In genomic region chr11:100200104-100200820, GRCm38 (mm10) we compare ENCODE assay signal across 9 mouse cellular contexts. TPM values are rescaled to one million over a fixed set of nuclear protein-coding genes. Genes with fewer than 3 reads are reported as not detected.
DNase-seq lines count a peak whose midpoint lies in the region; ATAC-seq and TF ChIP-seq lines count a peak whose summit lies in the region.
"Had no signal": no experiment of that assay in that cellular context is flagged by ENCODE, and none has a peak within 500 bp of the region (broad histone marks: within the 10 kb centered on the region; RNA-seq: fewer than 3 reads in every experiment).

No protein-coding gene starts in this region.

- no peaks in the 10 kb centered on the region for H3K27me3 ChIP-seq in kidney, embryonic 15.5 days
- H3K27me3 ChIP-seq: midbrain, embryonic 12.5 days had no signal

- no peak overlapping the region for H3K9ac ChIP-seq in kidney, embryonic 15.5 days
- H3K9ac ChIP-seq in ES-E14 (ENCODE audit: insufficient read depth, low read depth, low read length, poor library complexity, severe bottlenecking): no peak overlapping the region
- H3K9ac ChIP-seq: midbrain, embryonic 12.5 days had no signal

- H3K9me3 ChIP-seq in kidney, embryonic 15.5 days (replicated peaks): no peaks in the 10 kb centered on the region
- H3K9me3 ChIP-seq in ES-E14 (ENCODE audit: control insufficient read depth, insufficient read depth, low read depth, low read length): no peaks in the 10 kb centered on the region
- H3K9me3 ChIP-seq: midbrain, embryonic 12.5 days had no signal

- DNase-seq in cerebellum, adult 18-20 months: peak; percentile 15 to 22
- DNase-seq in cerebellum, adult 11 months: no peak
- DNase-seq in kidney, postnatal 10 days: peak; percentile 16
- DNase-seq in ES-E14 (ENCODE audit: low read depth, low spot score) (peak; percentile 80), MN1 (ENCODE audit: low spot score) (no peak)
- peak; percentile 37 to 57 for DNase-seq in frontal cortex, postnatal 36 days (ENCODE audit: low spot score in 2 of 2)
- peak; percentile 20 for DNase-seq in lung, postnatal 36 days

- no peak overlapping the region for H3K4me3 ChIP-seq in kidney, embryonic 15.5 days (replicated peaks)
- H3K4me3 ChIP-seq in ES-E14 (ENCODE audit: insufficient read depth in 1 of 2, low read depth in 1 of 2, low read length in 2 of 2, poor library complexity in 1 of 2, severe bottlenecking in 1 of 2): no peak overlapping the region
- H3K4me3 ChIP-seq: midbrain, embryonic 12.5 days had no signal

- in situ Hi-C loops in ES-E14 (cut with MboI; ENCODE audit: low sequenced_read_pairs in 2 of 2, unreplicated experiment in 2 of 2): loop anchor here in 1 of 2 experiments (10.0 kb wide), 1 partner anchor 95 kb away; no protein-coding TSS in a partner anchor

- no peaks in the 10 kb centered on the region for H3K4me1 ChIP-seq in kidney, embryonic 15.5 days
- peaks cover 5 to 28% of the 10 kb centered on the region in 2 experiments; a peak in 3 of 4 replicates for H3K4me1 ChIP-seq in ES-E14 (ENCODE audit: control insufficient read depth in 2 of 2, insufficient read depth in 2 of 2, low read length in 2 of 2, poor library complexity in 1 of 2)
- H3K4me1 ChIP-seq: midbrain, embryonic 12.5 days had no signal

- ATAC-seq in kidney, embryonic 15.5 days (replicated peaks; ENCODE audit: low FRiP score): no peak

- no peaks in the 10 kb centered on the region for H3K36me3 ChIP-seq in kidney, embryonic 15.5 days
- H3K36me3 ChIP-seq in ES-E14 (ENCODE audit: control insufficient read depth, insufficient read depth, low read length, poor library complexity, severe bottlenecking): no peaks in the 10 kb centered on the region
- H3K36me3 ChIP-seq: midbrain, embryonic 12.5 days had no signal

- 47% methylated on average over 8 of the region's 8 CpGs for WGBS in kidney, embryonic 15.5 days

- no peak overlapping the region for H3K27ac ChIP-seq in kidney, embryonic 15.5 days
- no peak overlapping the region for H3K27ac ChIP-seq in ES-E14 (ENCODE audit: insufficient read depth, low read depth, low read length, poor library complexity, severe bottlenecking)
- H3K27ac ChIP-seq: midbrain, embryonic 12.5 days had no signal

- no peak overlapping the region for H3K4me2 ChIP-seq in kidney, embryonic 15.5 days
- H3K4me2 ChIP-seq: midbrain, embryonic 12.5 days had no signal

TF ChIP-seq in ES-E14, 5 proteins besides CTCF, POLR2A, EP300 and RAD21:
- TF ChIP-seq HCFC1 (IDR thresholded peaks at IDR 0.05; ENCODE audit: borderline replicate concordance, insufficient read depth, low read length): no peak
- peak; percentile 53; the same call in 1 of the 2 replicates for TF ChIP-seq ZC3H11A (IDR thresholded peaks at IDR 0.05; ENCODE audit: borderline replicate concordance, low read depth, low read length)
- TF ChIP-seq ZNF384 (IDR thresholded peaks at IDR 0.05; ENCODE audit: low read depth, low read length): no peak

RNA-seq across cellular contexts. Expression of gene Krt14, which starts 7.1 kb away (rescaled TPM):
- 4.9 and 5.8 TPM in 2 replicates for polyA plus RNA-seq in kidney, embryonic 15.5 days (2015; fragmentation: Nextera tagmentation; extraction: Ambion mirVana)
- total RNA-seq in ES-E14 (2012; rRNA removed): 2.1 and 2.3 TPM in 2 replicates

RNA-seq across cellular contexts. Expression of gene Krt9, which starts 7.2 kb away (rescaled TPM):
- polyA plus RNA-seq in kidney, embryonic 15.5 days (2015; fragmentation: Nextera tagmentation; extraction: Ambion mirVana): not detected in 2 replicates
- 0.09 and 0.11 TPM in 2 replicates for total RNA-seq in ES-E14 (2012; rRNA removed)
- polyA plus RNA-seq: midbrain, embryonic 12.5 days had no signal

RNA-seq across cellular contexts. Expression of gene Krt16, which starts 48.4 kb away (rescaled TPM):
- polyA plus RNA-seq in kidney, embryonic 15.5 days (2015; fragmentation: Nextera tagmentation; extraction: Ambion mirVana): 0.55 TPM in 1 of 2 replicates, not detected in the other
- 0.31 and 0.69 TPM in 2 replicates for total RNA-seq in ES-E14 (2012; rRNA removed)
- polyA plus RNA-seq: midbrain, embryonic 12.5 days had no signal

RNA-seq across cellular contexts. Expression of gene Krt19, which starts 51.8 kb away (rescaled TPM):
- 69.7 and 75.3 TPM in 2 replicates for polyA plus RNA-seq in kidney, embryonic 15.5 days (2015; fragmentation: Nextera tagmentation; extraction: Ambion mirVana)
- 53.4 and 79.9 TPM in 2 replicates for total RNA-seq in ES-E14 (2012; rRNA removed)

Comparison
In these comparisons a context has a peak if more than half of its experiments do, and no peak if none do; other contexts are left out.
1. DNase-seq: peak in cerebellum, adult 18-20 months (2 of 2), kidney, postnatal 10 days (single experiment), ES-E14 (single experiment), frontal cortex, postnatal 36 days (2 of 2) and lung, postnatal 36 days (single experiment); none in cerebellum, adult 11 months (single experiment) and MN1 (single experiment).